Mouse (Mus musculus): ENCODE measurements at regions not wholly inside any gene's neighbourhood (a gene's known extent, or its start where the extent isn't known, plus 50 kb on each side); places are given as distances from the start of the nearest gene placed in this dataset.

GRCm38 (mm10) chr4:53315876-53316762, 124.1 kb upstream of the Slc44a1 start:
- TF ChIP-seq CTCF (IDR thresholded peaks at IDR 0.05; ENCODE audit: insufficient read depth, low read depth, low read length) = no peak
- no peak for TF ChIP-seq POLR2A (IDR thresholded peaks at IDR 0.05; ENCODE audit: insufficient read depth, low read depth, low read length)

Data from olfactory bulb, adult 2 months (tissue).